Mouse (Mus musculus): ENCODE data around the gene Kcnk3. TPM values are rescaled to one million over a fixed set of nuclear protein-coding genes. Genes with fewer than 3 reads are reported as not detected.

The Kcnk3 gene
- polyA plus RNA-seq, 1 experiment from 2014 or later, result 13.0 TPM

DNA sequence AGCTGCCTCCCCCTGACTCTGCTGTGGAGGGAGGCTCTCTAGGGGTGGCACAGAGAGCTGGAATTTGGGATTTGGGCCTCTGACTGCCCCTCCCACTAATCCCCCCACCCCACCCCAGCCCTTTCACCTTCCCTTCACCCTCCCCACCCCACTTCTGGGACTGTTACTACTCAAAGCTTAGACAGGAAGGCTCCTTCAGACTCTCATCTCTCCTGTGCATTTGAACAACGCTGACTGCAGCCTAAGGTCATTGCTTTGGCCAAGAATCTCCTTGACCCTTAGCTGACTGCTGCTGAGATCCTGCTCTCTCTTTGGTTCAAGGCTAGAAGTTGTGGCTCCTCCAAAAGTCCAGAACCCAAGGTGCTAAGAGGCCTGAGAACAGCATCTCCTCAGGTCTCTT is 23.1 kb downstream of the Kcnk3 start:
- Histone ChIP-seq H3K4me2 (replicated peaks; ENCODE audit: low read depth, low read length) (no peak overlapping the region), H3K4me3 (ENCODE audit: low read depth, low read length) (no peak overlapping the region), H3K9me3 (ENCODE audit: control insufficient read depth, low read depth, low read length) (no peaks in the 10 kb centered on the region; the same call in 1 of the 2 replicates), H3K9ac (replicated peaks; ENCODE audit: low read depth, low read length) (no peak overlapping the region), H3K36me3 (ENCODE audit: control insufficient read depth, insufficient read depth, low read length) (no peaks in the 10 kb centered on the region), H3K4me1 (ENCODE audit: control insufficient read depth, insufficient read depth, low read length) (peaks cover 33% of the 10 kb centered on the region), H3K27ac (ENCODE audit: low read length) (no peak overlapping the region), H3K27me3 (ENCODE audit: control insufficient read depth, insufficient read depth, low read length) (no peaks in the 10 kb centered on the region)
- 71% methylated on average over 1 of the region's 1 CpGs for WGBS
- no peak for ATAC-seq (ENCODE audit: insufficient number of reproducible peaks, insufficient read depth, low FRiP score, low read depth)

DNA sequence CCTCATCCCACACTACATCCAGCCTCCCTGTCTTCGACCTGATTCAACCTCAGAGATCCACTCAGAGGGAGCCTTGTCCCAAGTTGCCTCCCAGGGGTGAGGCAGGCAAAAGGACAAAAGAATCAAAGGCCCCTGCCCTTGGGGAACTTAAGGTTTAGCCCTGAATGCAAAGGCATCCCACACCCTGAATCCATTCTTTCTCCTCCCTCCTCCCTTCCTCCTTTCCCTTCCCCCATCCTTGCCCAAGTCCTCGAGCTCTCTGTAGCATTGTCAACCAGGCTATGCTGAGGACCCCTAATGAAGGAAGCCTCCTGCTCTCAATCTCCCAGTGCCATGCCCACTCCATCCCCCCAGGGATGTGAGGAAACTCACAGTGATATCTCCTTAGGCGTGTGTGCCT is 23.7 kb downstream of the Kcnk3 start:
- no peaks in the 10 kb centered on the region; the same call in 1 of the 2 replicates for H3K9me3 ChIP-seq (ENCODE audit: control insufficient read depth, low read depth, low read length)
- WGBS, result 46% methylated on average over 3 of the region's 3 CpGs
- H3K36me3 ChIP-seq (ENCODE audit: control insufficient read depth, insufficient read depth, low read length), result no peaks in the 10 kb centered on the region
- no peaks in the 10 kb centered on the region for H3K27me3 ChIP-seq (ENCODE audit: control insufficient read depth, insufficient read depth, low read length)
- no peak overlapping the region for H3K4me2 ChIP-seq (replicated peaks; ENCODE audit: low read depth, low read length)
- H3K4me3 ChIP-seq (ENCODE audit: low read depth, low read length), result no peak overlapping the region
- no peak overlapping the region for H3K27ac ChIP-seq (ENCODE audit: low read length)
- H3K4me1 ChIP-seq (ENCODE audit: control insufficient read depth, insufficient read depth, low read length), result peaks cover 36% of the 10 kb centered on the region
- no peak overlapping the region for H3K9ac ChIP-seq (replicated peaks; ENCODE audit: low read depth, low read length)
- ATAC-seq (ENCODE audit: insufficient number of reproducible peaks, insufficient read depth, low FRiP score, low read depth), result no peak

- H3K9me3 ChIP-seq (ENCODE audit: control insufficient read depth, low read depth, low read length), result no peaks in the 10 kb centered on the region; the same call in 1 of the 2 replicates
- WGBS, result 72% methylated on average over 4 of the region's 4 CpGs
- no peak overlapping the region for H3K27ac ChIP-seq (ENCODE audit: low read length)
- no peaks in the 10 kb centered on the region for H3K36me3 ChIP-seq (ENCODE audit: control insufficient read depth, insufficient read depth, low read length)
- no peak overlapping the region for H3K4me3 ChIP-seq (ENCODE audit: low read depth, low read length)
- H3K27me3 ChIP-seq (ENCODE audit: control insufficient read depth, insufficient read depth, low read length), result no peaks in the 10 kb centered on the region
- H3K4me2 ChIP-seq (replicated peaks; ENCODE audit: low read depth, low read length), result no peak overlapping the region
- peaks cover 40% of the 10 kb centered on the region for H3K4me1 ChIP-seq (ENCODE audit: control insufficient read depth, insufficient read depth, low read length)
- no peak overlapping the region for H3K9ac ChIP-seq (replicated peaks; ENCODE audit: low read depth, low read length)
- ATAC-seq (ENCODE audit: insufficient number of reproducible peaks, insufficient read depth, low FRiP score, low read depth), result no peak
These were observed 24.6 kb downstream of the Kcnk3 start for GRCm38 (mm10) chr5:30612575-30612974.

DNA sequence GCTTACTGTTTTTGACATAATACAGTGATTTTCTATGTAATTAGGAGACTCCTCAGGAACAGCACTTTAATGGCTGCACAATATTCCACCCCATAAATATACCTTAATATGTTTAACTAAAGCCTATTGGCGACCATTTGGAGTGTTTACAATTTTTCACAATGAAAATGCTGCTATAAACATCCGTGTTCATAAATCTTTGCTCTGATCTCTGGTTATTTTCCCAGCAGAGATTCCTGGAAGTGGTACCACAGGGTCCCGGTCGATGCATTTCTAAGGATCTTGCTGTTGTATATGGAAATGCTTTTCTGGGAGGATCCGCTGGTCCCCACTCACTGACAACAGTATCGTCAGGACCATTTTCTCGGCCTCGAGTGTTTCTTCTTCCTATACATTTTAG is 25.3 kb downstream of the Kcnk3 start:
- 59% methylated on average over 8 of the region's 8 CpGs for WGBS

GRCm38 (mm10) chr5:30614221-30614620 is 26.3 kb downstream of the Kcnk3 start:
- Histone ChIP-seq H3K27me3 (ENCODE audit: control insufficient read depth, insufficient read depth, low read length) (no peaks in the 10 kb centered on the region), H3K4me1 (ENCODE audit: control insufficient read depth, insufficient read depth, low read length) (peaks cover 45% of the 10 kb centered on the region), H3K4me3 (ENCODE audit: low read depth, low read length) (no peak overlapping the region), H3K9me3 (ENCODE audit: control insufficient read depth, low read depth, low read length) (no peaks in the 10 kb centered on the region), H3K27ac (ENCODE audit: low read length) (peak overlapping the region; percentile 77; the same call in 1 of the 2 replicates), H3K4me2 (replicated peaks; ENCODE audit: low read depth, low read length) (0 out of 2 replicates have a peak overlapping the region, but pooled peaks have one; percentile 1), H3K9ac (replicated peaks; ENCODE audit: low read depth, low read length) (no peak overlapping the region), H3K36me3 (ENCODE audit: control insufficient read depth, insufficient read depth, low read length) (no peaks in the 10 kb centered on the region)
- WGBS, result 17% methylated on average over 1 of the region's 1 CpGs
- peak; percentile 68; the same call in 1 of the 2 replicates for ATAC-seq (ENCODE audit: insufficient number of reproducible peaks, insufficient read depth, low FRiP score, low read depth)

More for the DNA sequence above, 25.3 kb downstream of the Kcnk3 start:
- ATAC-seq (ENCODE audit: insufficient number of reproducible peaks, insufficient read depth, low FRiP score, low read depth), result no peak
- no peaks in the 10 kb centered on the region; the same call in 1 of the 2 replicates for H3K9me3 ChIP-seq (ENCODE audit: control insufficient read depth, low read depth, low read length)
- H3K36me3 ChIP-seq (ENCODE audit: control insufficient read depth, insufficient read depth, low read length), result no peaks in the 10 kb centered on the region
- peak overlapping the region; percentile 56; the same call in 1 of the 2 replicates for H3K27ac ChIP-seq (ENCODE audit: low read length)
- H3K9ac ChIP-seq (replicated peaks; ENCODE audit: low read depth, low read length), result no peak overlapping the region
- no peak overlapping the region for H3K4me2 ChIP-seq (replicated peaks; ENCODE audit: low read depth, low read length)
- H3K4me1 ChIP-seq (ENCODE audit: control insufficient read depth, insufficient read depth, low read length), result peaks cover 45% of the 10 kb centered on the region
- no peaks in the 10 kb centered on the region for H3K27me3 ChIP-seq (ENCODE audit: control insufficient read depth, insufficient read depth, low read length)
- no peak overlapping the region for H3K4me3 ChIP-seq (ENCODE audit: low read depth, low read length)

DNA sequence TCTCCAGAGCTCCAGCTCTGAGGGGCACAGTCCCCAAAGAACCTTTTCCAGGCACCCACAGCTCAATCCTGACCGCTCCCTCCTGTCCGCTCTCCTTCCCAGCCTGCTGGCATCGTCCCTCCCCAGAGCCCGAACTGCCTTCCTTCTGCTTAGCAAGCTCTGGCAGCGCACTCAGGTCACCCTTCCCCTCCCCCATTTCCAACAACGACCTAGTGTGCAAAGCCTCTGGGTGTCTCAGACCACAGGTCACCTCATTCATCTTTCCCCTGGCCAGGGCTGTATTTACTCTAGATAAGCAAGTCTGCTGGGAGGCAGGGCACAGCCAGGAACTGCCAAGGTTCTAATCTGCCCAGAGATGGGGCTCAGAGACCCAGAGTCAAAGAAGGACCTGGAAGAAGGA is 27.4 kb downstream of the Kcnk3 start:
- ATAC-seq (ENCODE audit: insufficient number of reproducible peaks, insufficient read depth, low FRiP score, low read depth), result peak; percentile 51
- WGBS, result 33% methylated on average over 6 of the region's 6 CpGs
- no peak overlapping the region for H3K4me3 ChIP-seq (ENCODE audit: low read depth, low read length)
- H3K4me1 ChIP-seq (ENCODE audit: control insufficient read depth, insufficient read depth, low read length), result peaks cover 45% of the 10 kb centered on the region
- H3K27ac ChIP-seq (ENCODE audit: low read length), result peak overlapping the region; percentile 77; the same call in 1 of the 2 replicates
- no peak overlapping the region for H3K4me2 ChIP-seq (replicated peaks; ENCODE audit: low read depth, low read length)
- H3K9ac ChIP-seq (replicated peaks; ENCODE audit: low read depth, low read length), result no peak overlapping the region
- H3K36me3 ChIP-seq (ENCODE audit: control insufficient read depth, insufficient read depth, low read length), result no peaks in the 10 kb centered on the region
- no peaks in the 10 kb centered on the region for H3K27me3 ChIP-seq (ENCODE audit: control insufficient read depth, insufficient read depth, low read length)
- no peaks in the 10 kb centered on the region for H3K9me3 ChIP-seq (ENCODE audit: control insufficient read depth, low read depth, low read length)

DNA sequence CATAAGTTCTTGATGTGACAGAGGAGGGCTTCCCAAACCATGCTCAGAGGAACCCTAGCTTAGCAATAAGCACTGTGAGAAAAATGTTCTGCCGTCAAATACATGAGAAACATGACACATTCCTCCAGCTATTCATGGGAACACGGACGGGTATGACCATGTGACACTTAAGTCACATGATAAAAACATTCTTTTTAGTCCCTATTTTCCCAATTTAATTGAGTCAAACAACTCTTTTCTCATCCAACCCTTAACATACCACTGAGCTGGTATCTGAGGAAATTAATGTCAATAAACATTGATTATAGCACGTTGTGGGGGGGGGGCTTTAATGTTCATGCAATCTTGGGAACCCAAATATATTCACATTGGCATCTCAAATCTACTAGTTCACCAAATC is 27.8 kb downstream of the Kcnk3 start:
- Histone ChIP-seq H3K36me3 (ENCODE audit: control insufficient read depth, insufficient read depth, low read length) (no peaks in the 10 kb centered on the region), H3K27ac (ENCODE audit: low read length) (no peak overlapping the region), H3K4me2 (replicated peaks; ENCODE audit: low read depth, low read length) (no peak overlapping the region), H3K27me3 (ENCODE audit: control insufficient read depth, insufficient read depth, low read length) (no peaks in the 10 kb centered on the region), H3K4me1 (ENCODE audit: control insufficient read depth, insufficient read depth, low read length) (peaks cover 45% of the 10 kb centered on the region), H3K9me3 (ENCODE audit: control insufficient read depth, low read depth, low read length) (no peaks in the 10 kb centered on the region), H3K9ac (replicated peaks; ENCODE audit: low read depth, low read length) (no peak overlapping the region), H3K4me3 (ENCODE audit: low read depth, low read length) (no peak overlapping the region)
- ATAC-seq (ENCODE audit: insufficient number of reproducible peaks, insufficient read depth, low FRiP score, low read depth), result no peak
- 62% methylated on average over 4 of the region's 4 CpGs for WGBS

GRCm38 (mm10) chr5:30616644-30617043 is 28.7 kb downstream of the Kcnk3 start:
- 30% methylated on average over 3 of the region's 3 CpGs for WGBS
- peaks cover 3% of the 10 kb centered on the region; the same call in 1 of the 2 replicates for H3K27me3 ChIP-seq (ENCODE audit: control insufficient read depth, insufficient read depth, low read length)
- H3K27ac ChIP-seq (ENCODE audit: low read length), result no peak overlapping the region; the same call in 1 of the 2 replicates
- no peak overlapping the region for H3K4me2 ChIP-seq (replicated peaks; ENCODE audit: low read depth, low read length)
- H3K9me3 ChIP-seq (ENCODE audit: control insufficient read depth, low read depth, low read length), result no peaks in the 10 kb centered on the region
- H3K4me1 ChIP-seq (ENCODE audit: control insufficient read depth, insufficient read depth, low read length), result peaks cover 39% of the 10 kb centered on the region
- H3K36me3 ChIP-seq (ENCODE audit: control insufficient read depth, insufficient read depth, low read length), result no peaks in the 10 kb centered on the region
- H3K9ac ChIP-seq (replicated peaks; ENCODE audit: low read depth, low read length), result no peak overlapping the region
- no peak for ATAC-seq (ENCODE audit: insufficient number of reproducible peaks, insufficient read depth, low FRiP score, low read depth)
- H3K4me3 ChIP-seq (ENCODE audit: low read depth, low read length), result no peak overlapping the region

- Histone ChIP-seq H3K4me1 (ENCODE audit: control insufficient read depth, insufficient read depth, low read length) (peaks cover 42% of the 10 kb centered on the region), H3K4me3 (ENCODE audit: low read depth, low read length) (no peak overlapping the region), H3K9ac (replicated peaks; ENCODE audit: low read depth, low read length) (no peak overlapping the region), H3K36me3 (ENCODE audit: control insufficient read depth, insufficient read depth, low read length) (no peaks in the 10 kb centered on the region), H3K27ac (ENCODE audit: low read length) (peak overlapping the region; percentile 21; the same call in 1 of the 2 replicates), H3K27me3 (ENCODE audit: control insufficient read depth, insufficient read depth, low read length) (peaks cover 5% of the 10 kb centered on the region), H3K9me3 (ENCODE audit: control insufficient read depth, low read depth, low read length) (no peaks in the 10 kb centered on the region), H3K4me2 (replicated peaks; ENCODE audit: low read depth, low read length) (no peak overlapping the region)
- ATAC-seq (ENCODE audit: insufficient number of reproducible peaks, insufficient read depth, low FRiP score, low read depth), result no peak
- WGBS, result 15% methylated on average over 3 of the region's 3 CpGs
These were observed 29.4 kb downstream of the Kcnk3 start for GRCm38 (mm10) chr5:30617357-30617756.
